8 mouse cellular contexts compared by ENCODE assay signal in the genomic region with DNA sequence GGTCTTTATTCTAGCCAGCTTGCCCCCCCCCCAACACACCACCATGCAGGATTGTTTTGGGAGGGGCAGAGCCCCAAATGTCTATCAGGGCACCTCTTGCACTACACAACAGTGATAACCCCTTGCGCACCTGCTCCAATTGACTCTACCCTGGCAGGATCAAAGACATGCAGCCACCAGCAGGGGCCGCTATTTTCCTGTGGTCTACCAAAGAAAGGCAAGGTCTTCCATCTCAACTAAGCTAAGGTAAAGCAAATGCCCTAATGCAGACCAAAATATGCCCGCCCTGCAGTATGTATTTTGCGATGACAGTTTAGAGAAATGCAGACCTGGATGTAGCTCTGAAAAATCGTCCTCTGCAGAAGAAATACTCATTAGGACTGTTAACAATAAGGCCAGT. TPM values are rescaled to one million over a fixed set of nuclear protein-coding genes. Genes with fewer than 3 reads are reported as not detected.
DNase-seq lines count a peak whose midpoint lies in the region; ATAC-seq and TF ChIP-seq lines count a peak whose summit lies in the region.

No protein-coding gene starts in this region.

- H3K27me3 ChIP-seq in kidney, embryonic 15.5 days, result no peaks in the 10 kb centered on the region
- H3K27me3 ChIP-seq in liver, adult 2 months (ENCODE audit: control insufficient read depth, insufficient read depth, low read length), result no peaks in the 10 kb centered on the region

- no peaks in the 10 kb centered on the region for H3K9me3 ChIP-seq in kidney, embryonic 15.5 days (replicated peaks)

- no peak for ATAC-seq in kidney, embryonic 15.5 days (replicated peaks; ENCODE audit: low FRiP score)
- ATAC-seq in erythroblast, adult 5-6 weeks (replicated peaks; ENCODE audit: low FRiP score, poor library complexity, severe bottlenecking), result peak; percentile 38; the same call in 1 of the 2 replicates

- H3K9ac ChIP-seq in kidney, embryonic 15.5 days, result no peak overlapping the region
- H3K9ac ChIP-seq in liver, adult 2 months (ENCODE audit: low read depth, low read length), result no peak overlapping the region

- peak; percentile 84 for DNase-seq in kidney, adult 18-20 months
- DNase-seq in adrenal gland, postnatal 4 days (ENCODE audit: low spot score in 2 of 2), result peak; percentile 50 to 69
- DNase-seq in kidney, adult 8-10 months, result peak; percentile 69 to 83
- DNase-seq in liver, adult 2 months (ENCODE audit: extremely low read depth, low read depth, low spot score), result peak; percentile 56
- peak; percentile 86 for DNase-seq in retina, embryonic 14.5 days (ENCODE audit: low spot score)
- peak; percentile 87 to 89 for DNase-seq in thymus, postnatal 36 days

- H3K36me3 ChIP-seq in kidney, embryonic 15.5 days, result no peaks in the 10 kb centered on the region
- no peaks in the 10 kb centered on the region for H3K36me3 ChIP-seq in liver, adult 2 months (ENCODE audit: control insufficient read depth, insufficient read depth, low read length)

- H3K4me2 ChIP-seq in kidney, embryonic 15.5 days, result no peak overlapping the region

- TF ChIP-seq CTCF in liver, adult 2 months (IDR thresholded peaks at IDR 0.05; ENCODE audit: low read depth, low read length), result peak; percentile 83

- peaks cover 3% of the 10 kb centered on the region; the same call in 1 of the 2 replicates for H3K79me2 ChIP-seq in liver, adult 2 months (ENCODE audit: control insufficient read depth, insufficient read depth, low read length)

- H3K4me3 ChIP-seq in kidney, embryonic 15.5 days (replicated peaks), result no peak overlapping the region
- no peak overlapping the region for H3K4me3 ChIP-seq in liver, adult 2 months (ENCODE audit: insufficient read depth, low read depth, low read length)

- WGBS in kidney, embryonic 15.5 days, result 12% methylated on average over 5 of the region's 5 CpGs
- 8% methylated on average over 5 of the region's 5 CpGs for WGBS in liver, adult 2 months

- peaks cover 7% of the 10 kb centered on the region for H3K4me1 ChIP-seq in kidney, embryonic 15.5 days
- H3K4me1 ChIP-seq in liver, adult 2 months (ENCODE audit: control insufficient read depth, insufficient read depth, low read length), result peaks cover 5% of the 10 kb centered on the region

- no peak overlapping the region for H3K27ac ChIP-seq in kidney, embryonic 15.5 days
- H3K27ac ChIP-seq in liver, adult 2 months (replicated peaks; ENCODE audit: insufficient read depth, low read depth, low read length), result no peak overlapping the region

- no peak for TF ChIP-seq POLR2A in liver, adult 2 months (IDR thresholded peaks at IDR 0.05; ENCODE audit: extremely low read depth, insufficient read depth, low read length)

RNA-seq across cellular contexts. Expression of a gene that starts 3.0 kb away (rescaled TPM):
- 2.8 and 2.9 TPM in 2 replicates for polyA plus RNA-seq in kidney, embryonic 15.5 days (2015; fragmentation: Nextera tagmentation; extraction: Ambion mirVana)
- 1 to 10 TPM; 5.8 to 7.6 TPM for total RNA-seq in adrenal gland, postnatal 4 days (2021)
- total RNA-seq in erythroblast, adult 5-6 weeks (2015; ENCODE audit: low replicate concordance), result 5.6 and 6.3 TPM in 2 replicates
- 9.8 and 17.8 TPM in 2 replicates for total RNA-seq in erythroblast, adult 5-6 weeks (2017; ENCODE audit: low replicate concordance)
- 1.3 and 1.7 TPM in 2 replicates for total RNA-seq in liver, adult 2 months (2014; rRNA removed)
- polyA plus RNA-seq in liver, adult 2 months (2012; rRNA removed), result 2.1 and 2.8 TPM in 2 replicates

RNA-seq across cellular contexts. Expression of a gene that starts 15.1 kb away (rescaled TPM):
- 0.12 and 0.44 TPM in 2 replicates for polyA plus RNA-seq in kidney, embryonic 15.5 days (2015; fragmentation: Nextera tagmentation; extraction: Ambion mirVana)
- total RNA-seq in adrenal gland, postnatal 4 days (2021), result 1 to 10 TPM in 1 of 2 experiments, under 1 TPM in 1; 0.48 to 1.6 TPM
- not detected in 2 replicates for total RNA-seq in erythroblast, adult 5-6 weeks (2015; ENCODE audit: low replicate concordance)
- 0.28 TPM in 1 of 2 replicates, not detected in the other for total RNA-seq in erythroblast, adult 5-6 weeks (2017; ENCODE audit: low replicate concordance)
- 0.18 and 0.87 TPM in 2 replicates for total RNA-seq in liver, adult 2 months (2014; rRNA removed)
- 0.47 and 1.7 TPM in 2 replicates for polyA plus RNA-seq in liver, adult 2 months (2012; rRNA removed)

RNA-seq across cellular contexts. Expression of a gene that starts 22.3 kb away (rescaled TPM):
- 58.9 and 70.8 TPM in 2 replicates for polyA plus RNA-seq in kidney, embryonic 15.5 days (2015; fragmentation: Nextera tagmentation; extraction: Ambion mirVana)
- total RNA-seq in adrenal gland, postnatal 4 days (2021), result 10 to 100 TPM; 60.1 to 65.2 TPM
- 1.5 and 7.5 TPM in 2 replicates for total RNA-seq in erythroblast, adult 5-6 weeks (2015; ENCODE audit: low replicate concordance)
- total RNA-seq in erythroblast, adult 5-6 weeks (2017; ENCODE audit: low replicate concordance), result 1.7 and 2.5 TPM in 2 replicates
- total RNA-seq in liver, adult 2 months (2014; rRNA removed), result 14.5 and 28.4 TPM in 2 replicates
- polyA plus RNA-seq in liver, adult 2 months (2012; rRNA removed), result 62.8 and 74.8 TPM in 2 replicates

RNA-seq across cellular contexts. Expression of a gene that starts 29.0 kb away (rescaled TPM):
- polyA plus RNA-seq in kidney, embryonic 15.5 days (2015; fragmentation: Nextera tagmentation; extraction: Ambion mirVana), result 34.5 and 35.7 TPM in 2 replicates
- 10 to 100 TPM; 52.1 to 63.2 TPM for total RNA-seq in adrenal gland, postnatal 4 days (2021)
- 2.3 and 2.9 TPM in 2 replicates for total RNA-seq in erythroblast, adult 5-6 weeks (2015; ENCODE audit: low replicate concordance)
- total RNA-seq in erythroblast, adult 5-6 weeks (2017; ENCODE audit: low replicate concordance), result 2.0 and 4.3 TPM in 2 replicates
- total RNA-seq in liver, adult 2 months (2014; rRNA removed), result 6.5 and 8.6 TPM in 2 replicates
- polyA plus RNA-seq in liver, adult 2 months (2012; rRNA removed), result 9.8 and 15.1 TPM in 2 replicates

RNA-seq across cellular contexts. Expression of a gene that starts 30.2 kb away (rescaled TPM):
- polyA plus RNA-seq in kidney, embryonic 15.5 days (2015; fragmentation: Nextera tagmentation; extraction: Ambion mirVana), result 2.3 and 3.0 TPM in 2 replicates
- total RNA-seq in adrenal gland, postnatal 4 days (2021), result 1 to 10 TPM; 1.4 to 2.5 TPM
- total RNA-seq in erythroblast, adult 5-6 weeks (2015; ENCODE audit: low replicate concordance), result 1.9 and 2.3 TPM in 2 replicates
- 0.94 and 11.8 TPM in 2 replicates for total RNA-seq in erythroblast, adult 5-6 weeks (2017; ENCODE audit: low replicate concordance)
- 0.46 and 1.3 TPM in 2 replicates for total RNA-seq in liver, adult 2 months (2014; rRNA removed)
- 1.4 TPM in 2 replicates for polyA plus RNA-seq in liver, adult 2 months (2012; rRNA removed)
